Mouse (Mus musculus) retina, embryonic 14.5 days (tissue): ENCODE measurements around the gene Tlk1.
"Not testable (repeated sequence)": the region's sequence is repeated elsewhere in the genome, so short reads cannot be mapped to it uniquely, and the experiment has no call there.

Experiments used
- DNase-seq: peaks from one replicate; pipeline ENCODE4 v3.0.0-alpha.2; 2015; ENCODE audit warnings: low spot score

Tlk1 gene

GRCm38 (mm10) chr2:70833261-70833660 lies 7.7 kb upstream of the Tlk1 start:
- DNase-seq = no peak

- DNase-seq = no peak
These were observed 6.3 kb upstream of the Tlk1 start for GRCm38 (mm10) chr2:70831709-70832350.

- DNase-seq = no peak
These were observed 5.2 kb upstream of the Tlk1 start for GRCm38 (mm10) chr2:70830683-70831082.

- DNase-seq = no peak
These were observed 4.5 kb upstream of the Tlk1 start for GRCm38 (mm10) chr2:70829946-70830610.

GRCm38 (mm10) chr2:70827780-70828179 lies 2.3 kb upstream of the Tlk1 start:
- no peak for DNase-seq

- no peak for DNase-seq
These were observed 1.1 kb upstream of the Tlk1 start for GRCm38 (mm10) chr2:70826436-70827230.

GRCm38 (mm10) chr2:70824838-70825370 lies 624 bp downstream of the Tlk1 start:
- DNase-seq = peak; percentile 77

- DNase-seq = peak; percentile 62
These were observed 1.4 kb downstream of the Tlk1 start for GRCm38 (mm10) chr2:70823926-70824800.

- DNase-seq = no peak
These were observed 2.1 kb downstream of the Tlk1 start for GRCm38 (mm10) chr2:70823434-70823833.

GRCm38 (mm10) chr2:70816939-70817338 lies 8.6 kb downstream of the Tlk1 start:
- DNase-seq = no peak

GRCm38 (mm10) chr2:70816016-70816415 lies 9.5 kb downstream of the Tlk1 start:
- DNase-seq = no peak

- no peak for DNase-seq
These were observed 11.9 kb downstream of the Tlk1 start for GRCm38 (mm10) chr2:70813608-70814007.

GRCm38 (mm10) chr2:70811476-70811875 lies 14.1 kb downstream of the Tlk1 start:
- no peak for DNase-seq

GRCm38 (mm10) chr2:70809921-70810320 lies 15.6 kb downstream of the Tlk1 start:
- peak; percentile 55 for DNase-seq

GRCm38 (mm10) chr2:70808681-70809080 lies 16.8 kb downstream of the Tlk1 start:
- DNase-seq = no peak

GRCm38 (mm10) chr2:70807678-70808077 lies 17.9 kb downstream of the Tlk1 start:
- DNase-seq = not testable (repeated sequence)

GRCm38 (mm10) chr2:70806020-70806419 lies 19.5 kb downstream of the Tlk1 start:
- DNase-seq = no peak

GRCm38 (mm10) chr2:70803696-70804095 lies 21.8 kb downstream of the Tlk1 start:
- DNase-seq = not testable (repeated sequence)

GRCm38 (mm10) chr2:70802658-70803057 lies 22.9 kb downstream of the Tlk1 start:
- DNase-seq = no peak

GRCm38 (mm10) chr2:70801543-70801942 lies 24.0 kb downstream of the Tlk1 start:
- no peak for DNase-seq

- no peak for DNase-seq
These were observed 25.1 kb downstream of the Tlk1 start for GRCm38 (mm10) chr2:70800396-70800795.

- no peak for DNase-seq
These were observed 32.3 kb downstream of the Tlk1 start for GRCm38 (mm10) chr2:70793276-70793675.
